Mouse (Mus musculus): Measurements from ENCODE around the gene Tmco4.
A peak's percentile ranks its signal among the peaks of the same experiment; 100 is the strongest.

Tmco4 gene

DNA sequence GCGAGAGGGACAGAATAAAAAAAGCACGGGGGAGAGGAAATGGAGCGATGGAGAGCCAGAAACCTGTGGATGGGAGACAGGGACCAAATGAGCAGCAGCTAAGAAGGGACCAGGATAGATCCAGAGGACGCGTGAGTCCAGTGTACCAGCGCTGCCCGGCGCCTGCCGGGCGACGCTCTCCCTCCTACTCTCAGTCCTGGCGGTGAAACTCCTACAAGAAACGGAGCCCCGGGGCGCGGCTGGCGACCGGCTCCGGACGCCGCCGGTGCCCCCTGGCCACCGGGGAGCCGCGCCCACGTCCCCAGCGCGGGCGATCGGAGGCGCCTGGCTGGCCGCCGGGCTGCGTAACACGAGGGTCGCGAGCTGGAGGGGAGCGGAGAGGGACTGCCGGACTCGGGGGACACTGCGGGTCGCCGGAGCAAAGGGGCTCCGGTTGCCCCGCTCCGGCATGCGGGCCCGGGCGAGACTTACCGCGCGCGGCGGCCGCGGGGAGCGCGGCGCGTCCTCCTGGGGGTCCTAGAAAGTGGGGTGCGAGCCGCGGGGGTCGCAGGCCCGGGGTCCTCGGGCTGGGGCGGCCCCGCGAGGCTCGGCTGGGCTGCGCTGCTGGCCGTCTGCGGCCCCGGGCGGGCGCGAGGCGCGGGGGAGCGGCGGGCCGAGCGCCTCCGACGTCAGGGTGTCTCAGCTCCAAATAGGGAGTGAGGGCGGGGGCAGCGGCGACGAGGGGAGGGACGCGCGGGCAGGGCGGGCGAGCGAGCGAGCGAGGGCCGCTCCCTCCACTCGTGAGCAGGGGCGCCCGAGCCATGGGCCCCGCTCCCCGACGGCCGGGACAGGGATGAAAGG, 119.9 kb downstream of the Tmco4 start, which contains the start of gene Nbl1:
Nbl1 (minus strand) TSS at position 638 of the 840 bp plus-strand sequence.
- peak; percentile 78 for DNase-seq (ENCODE audit: low read depth)

DNA sequence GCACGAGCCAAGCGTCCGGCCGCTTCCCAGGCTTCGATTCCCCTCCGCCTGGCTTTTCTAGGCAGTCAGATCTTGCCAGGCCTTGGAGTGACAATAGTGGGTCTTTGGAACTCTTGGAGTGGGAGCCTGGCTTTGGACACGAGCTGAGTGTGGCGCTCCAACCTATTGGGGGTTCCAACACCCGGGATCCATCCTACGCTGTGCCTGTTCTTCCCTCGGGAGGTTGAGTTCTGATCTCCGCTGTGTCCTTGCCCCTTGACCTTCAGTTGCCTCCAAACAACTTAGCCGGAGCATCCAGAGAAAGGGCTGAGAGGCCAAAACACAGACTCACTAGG, 120.5 kb downstream of the Tmco4 start:
- DNase-seq (ENCODE audit: low read depth), result no peak

DNA sequence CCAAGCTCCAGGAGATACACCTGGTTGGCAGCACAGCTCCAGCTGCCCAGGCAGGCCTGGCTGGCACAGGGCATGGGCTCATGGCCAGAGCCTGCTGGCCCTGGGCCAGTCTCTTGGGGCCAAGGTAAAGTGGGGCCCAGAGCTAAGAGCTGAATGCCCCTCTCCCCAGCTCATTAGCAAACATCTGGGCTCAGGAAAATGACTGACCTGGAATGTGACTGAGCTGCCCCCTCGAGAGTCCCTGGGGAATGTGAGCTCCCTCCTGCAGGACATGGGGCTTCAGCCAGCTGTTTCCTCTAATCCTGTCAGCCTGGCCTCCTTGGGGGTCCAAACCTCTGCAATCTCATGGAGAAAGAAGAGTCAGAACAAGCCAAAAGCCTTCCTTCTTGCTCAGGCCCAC, 122.7 kb downstream of the Tmco4 start:
- peak; percentile 51 for DNase-seq (ENCODE audit: low read depth)

DNA sequence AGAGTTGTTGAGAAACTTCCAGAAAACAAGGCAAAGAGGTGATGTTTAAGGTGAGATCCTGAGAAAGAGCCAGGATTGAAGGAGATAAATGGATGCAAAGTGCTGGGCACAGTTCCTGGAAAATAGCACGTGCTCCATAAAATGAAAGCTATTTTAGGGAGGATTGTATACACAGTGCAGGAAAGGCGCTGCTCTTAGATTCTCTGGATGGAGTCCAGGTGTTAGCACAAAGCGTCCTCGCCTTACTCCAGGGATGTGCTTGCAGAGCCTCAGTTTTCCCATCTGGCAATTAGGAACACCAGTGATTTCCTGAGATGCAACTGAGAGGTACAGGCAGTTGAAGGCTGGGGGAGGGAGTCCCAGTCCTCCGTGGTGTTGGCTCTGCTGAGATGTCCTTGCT, 123.5 kb downstream of the Tmco4 start:
- peak; percentile 53 for DNase-seq (ENCODE audit: low read depth)

DNA sequence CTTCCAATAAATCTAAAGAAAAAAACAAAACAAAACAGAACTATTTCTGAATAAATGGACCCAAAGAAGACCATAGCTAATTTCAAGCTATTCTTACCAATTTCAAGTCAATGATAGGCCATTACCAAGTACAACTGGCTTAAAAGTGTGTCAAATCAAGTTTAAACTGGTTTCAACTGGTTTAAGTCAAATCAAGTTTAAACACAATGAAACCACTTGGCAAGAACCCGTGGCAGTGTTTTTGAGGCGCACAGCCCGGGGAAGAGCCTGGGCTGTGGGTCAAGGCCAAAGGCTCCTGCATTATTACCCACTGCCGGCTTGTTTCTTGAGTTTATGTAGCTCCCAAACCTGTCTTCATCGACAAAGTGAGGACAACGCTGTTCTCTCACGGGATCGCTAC, 127.6 kb downstream of the Tmco4 start:
- no peak for DNase-seq (ENCODE audit: low read depth)

DNA sequence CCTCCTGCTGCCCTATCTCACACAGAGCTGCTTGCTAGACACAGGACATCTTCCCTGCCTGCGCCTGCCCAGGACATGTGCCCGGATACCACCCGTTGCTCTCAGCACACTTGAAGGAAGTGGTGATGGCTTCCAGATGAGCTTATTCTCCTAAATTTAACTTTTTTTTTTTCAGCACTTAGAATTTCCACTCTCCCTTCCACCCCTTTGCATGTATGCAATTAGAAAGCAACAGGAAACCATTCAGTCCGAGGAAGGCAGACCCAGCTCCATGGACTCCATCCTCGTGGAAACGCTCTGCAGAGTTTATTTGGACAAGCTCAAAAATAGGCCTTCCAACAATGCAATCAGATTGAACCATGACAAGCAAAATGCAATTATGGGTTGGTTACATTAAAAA, 128.9 kb downstream of the Tmco4 start:
- no peak for DNase-seq (ENCODE audit: low read depth)

DNA sequence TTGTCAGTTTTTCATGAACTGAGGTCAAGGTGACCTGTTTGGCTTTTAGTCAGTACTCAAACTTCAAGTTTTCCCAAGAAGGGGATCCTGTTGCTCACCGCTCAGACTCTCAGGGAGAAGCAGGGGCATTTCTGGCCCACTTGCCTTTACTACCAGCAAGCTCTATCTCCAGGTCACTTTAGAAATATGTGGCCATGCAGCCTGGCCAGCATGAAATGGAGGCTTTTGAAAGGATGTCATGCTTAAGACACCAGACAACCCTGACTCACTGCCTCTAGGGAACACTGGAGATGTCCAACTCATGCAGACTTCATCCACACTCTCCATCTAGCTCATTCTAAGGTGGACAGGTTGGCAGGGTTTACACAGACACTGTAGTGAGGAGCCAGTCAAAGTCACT, 132.8 kb downstream of the Tmco4 start:
- peak; percentile 24 for DNase-seq (ENCODE audit: low read depth)
